Mouse (Mus musculus) heart, adult 2 months (tissue): ENCODE measurements around the gene Inpp5a. TPM values are rescaled to one million over a fixed set of nuclear protein-coding genes. Genes with fewer than 3 reads are reported as not detected.

Source experiments
- DNase-seq, 2 experiments: peaks; one replicate each; pipeline ENCODE4 v3.0.0; 2021
- H3K27ac ChIP-seq: fragments of 200-600 bp; 2 replicates; pipeline ENCODE4 v1.8.1; 2022
- H3K27me3 ChIP-seq: fragments of 200-500 bp; 2 replicates; pipeline ENCODE4 v1.6.1; 2012; ENCODE audit warnings: mild to moderate bottlenecking, low read length, inconsistent platforms, mixed read lengths; ENCODE audit not compliant: control insufficient read depth, insufficient read depth
- H3K36me3 ChIP-seq: fragments of 200-500 bp; 2 replicates; pipeline ENCODE4 v1.6.1; 2012; ENCODE audit warnings: low read length, inconsistent platforms; ENCODE audit not compliant: control insufficient read depth, insufficient read depth
- H3K4me1 ChIP-seq: fragments of 200-500 bp; 2 replicates; pipeline ENCODE4 v1.6.1; 2011; ENCODE audit warnings: low read length; ENCODE audit not compliant: control insufficient read depth, insufficient read depth
- H3K4me3 ChIP-seq: fragments of 200-600 bp; 2 replicates; pipeline ENCODE4 v1.8.1; 2022
- H3K79me2 ChIP-seq: fragments of 200-500 bp; replicated peaks from 2 replicates; pipeline ENCODE4 v1.6.1; 2012; ENCODE audit warnings: mild to moderate bottlenecking, inconsistent platforms, low read length, moderate library complexity, mixed read lengths; ENCODE audit not compliant: control insufficient read depth, insufficient read depth
- H3K9ac ChIP-seq: fragments of 200-500 bp; 2 replicates; pipeline ENCODE4 v1.6.1; 2012; ENCODE audit warnings: low read depth, mild to moderate bottlenecking, control low read depth, inconsistent platforms, low read length, mixed read lengths
- CTCF ChIP-seq: fragments of 200-600 bp; IDR thresholded peaks from 2 replicates; pipeline ENCODE4 v1.8.1; 2022; ENCODE audit warnings: antibody characterized with exemption, mild to moderate bottlenecking, moderate library complexity
- EP300 ChIP-seq: fragments of 200-500 bp; IDR thresholded peaks from 2 replicates; pipeline ENCODE4 v1.6.1; 2011; ENCODE audit warnings: low read depth, low read length, control low read depth; ENCODE audit not compliant: insufficient read depth
- POLR2A ChIP-seq: fragments of 200-500 bp; IDR thresholded peaks from 2 replicates; pipeline ENCODE4 v1.6.1; 2011; ENCODE audit warnings: mild to moderate bottlenecking, low read depth, low read length, control low read depth; ENCODE audit not compliant: insufficient read depth
- WGBS: fragments of 180-500 bp; shearing (Covaris S2); methylation state at CpG from one replicate; pipeline ENCODE4 v1.1.7; 2018; 5-methylcytosine and 5-hydroxymethylcytosine counted together
- intact Hi-C: fragments of 180-260 bp; cut with DNase I; formaldehyde crosslinking; loops from one replicate; pipeline ENCODE4 v1.15.1; 2025
- polyA plus RNA-seq: library from polyadenylated mRNA; depleted of rRNA; stranded (reverse); fragments of >200 nt; gene quantifications from 2 replicates; pipeline ENCODE4 v1.2.3, GENCODE M21; 2012
- total RNA-seq, 2 experiments: library from RNA; stranded (reverse); gene quantifications; 2 replicates each; pipeline ENCODE4 v1.2.3; 2021

Gene Inpp5a
- total and polyA plus RNA-seq, 3 experiments: 134 to 306 (median 280) TPM

DNA sequence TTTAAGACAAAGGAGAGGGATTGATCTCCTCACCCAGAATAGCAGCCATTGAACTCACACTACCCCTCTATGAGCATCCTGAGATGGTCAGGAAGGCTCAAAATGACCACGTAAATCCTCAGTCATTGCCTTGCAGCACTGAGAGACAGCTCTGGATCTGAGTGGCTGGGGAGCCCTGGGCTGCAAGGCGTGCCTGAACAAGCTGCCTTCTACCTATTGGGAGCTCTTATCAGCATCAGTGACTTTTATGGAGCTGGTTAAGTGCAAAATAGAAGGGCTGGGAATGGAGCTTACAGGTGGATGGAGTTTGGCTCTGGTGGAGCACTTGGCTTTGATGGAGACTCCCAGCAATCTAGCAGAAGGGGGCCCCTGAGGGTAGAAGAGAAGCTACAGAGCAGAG is 9.2 kb upstream of the Inpp5a start:
- Histone ChIP-seq H3K79me2 (no peaks in the 10 kb centered on the region), H3K4me3 (no peak overlapping the region), H3K27me3 (no peaks in the 10 kb centered on the region), H3K4me1 (no peaks in the 10 kb centered on the region), H3K36me3 (no peaks in the 10 kb centered on the region), H3K9ac (no peak overlapping the region), H3K27ac (no peak overlapping the region)
- no peak for DNase-seq
- TF ChIP-seq CTCF: no peak
- TF ChIP-seq POLR2A: no peak
- no peak for TF ChIP-seq EP300
- 84% methylated on average over 2 of the region's 2 CpGs for WGBS
- intact Hi-C loops: no loop called here

DNA sequence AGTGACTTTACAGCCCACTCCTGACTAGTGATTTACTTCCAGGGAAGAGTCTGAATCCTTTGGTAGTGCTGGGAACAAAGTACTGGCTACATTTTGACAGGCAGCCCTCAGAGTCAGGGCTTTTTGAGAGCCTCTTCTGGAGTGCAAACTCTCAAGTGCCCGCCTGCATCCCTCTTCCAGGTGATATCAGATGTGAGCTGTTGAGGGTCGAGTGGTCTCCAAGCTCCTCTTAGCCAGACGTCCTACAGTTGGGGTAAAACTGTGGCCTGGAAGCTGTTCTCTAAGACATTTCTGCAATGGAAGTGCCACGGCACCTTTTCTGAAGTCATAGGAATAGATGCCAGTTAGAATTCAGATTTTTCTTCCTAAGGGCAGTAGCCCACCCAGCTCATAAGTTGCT is 8.7 kb upstream of the Inpp5a start:
- no peak for TF ChIP-seq CTCF
- no peak for TF ChIP-seq EP300
- TF ChIP-seq POLR2A: no peak
- Histone ChIP-seq H3K27ac (no peak overlapping the region), H3K27me3 (no peaks in the 10 kb centered on the region), H3K36me3 (no peaks in the 10 kb centered on the region), H3K4me3 (no peak overlapping the region), H3K9ac (no peak overlapping the region), H3K79me2 (no peaks in the 10 kb centered on the region), H3K4me1 (no peaks in the 10 kb centered on the region)
- no peak for DNase-seq
- intact Hi-C loops: no loop called here
- 65% methylated on average over 4 of the region's 4 CpGs for WGBS

DNA sequence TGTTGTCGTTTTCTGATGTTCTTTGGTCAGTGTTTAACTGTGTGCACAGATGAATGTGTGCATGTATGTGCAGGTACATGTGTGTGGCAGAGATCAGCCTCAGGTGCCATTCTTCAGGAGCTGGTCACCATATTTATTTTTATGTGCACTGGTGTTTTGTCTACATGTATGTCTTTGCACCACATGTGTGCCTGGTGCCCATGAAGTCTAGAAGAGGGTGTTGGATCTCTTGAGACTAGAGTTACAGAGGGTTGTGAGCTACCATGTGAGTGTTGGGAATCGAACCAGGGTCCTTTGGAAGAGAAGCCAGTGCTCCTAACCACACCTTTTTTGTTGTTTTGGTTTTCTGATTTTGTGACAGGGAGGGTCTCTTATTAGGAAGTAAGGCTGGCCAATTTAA is 7.0 kb upstream of the Inpp5a start:
- no peak overlapping the region for H3K27ac ChIP-seq
- intact Hi-C loops: no loop called here
- H3K4me1 ChIP-seq: no peaks in the 10 kb centered on the region
- no peaks in the 10 kb centered on the region for H3K79me2 ChIP-seq
- no peaks in the 10 kb centered on the region for H3K36me3 ChIP-seq
- no peaks in the 10 kb centered on the region for H3K27me3 ChIP-seq
- DNase-seq: no peak
- 67% methylated on average over 2 of the region's 2 CpGs for WGBS
- H3K9ac ChIP-seq: no peak overlapping the region
- no peak overlapping the region for H3K4me3 ChIP-seq
- TF ChIP-seq CTCF (no peak), POLR2A (no peak), EP300 (no peak)

DNA sequence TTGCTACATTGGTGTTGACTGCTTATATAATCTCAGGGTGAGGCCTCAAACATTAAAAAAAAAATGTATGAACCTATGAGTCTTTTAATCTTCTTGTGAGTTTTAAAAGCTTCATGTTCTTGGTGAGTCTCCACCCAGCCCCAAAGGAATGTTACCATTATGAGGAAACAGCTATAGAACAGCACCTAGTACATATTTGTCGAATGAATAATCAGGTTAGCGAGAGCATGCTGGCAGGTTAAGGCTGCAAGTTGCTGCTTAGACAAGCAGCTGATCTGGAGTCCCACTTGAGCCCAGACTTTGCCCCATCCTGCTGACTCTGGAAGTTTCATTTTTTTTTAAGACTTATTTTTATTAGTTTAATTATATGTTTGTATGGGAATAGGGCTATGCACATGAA is 6.1 kb upstream of the Inpp5a start:
- H3K36me3 ChIP-seq: no peaks in the 10 kb centered on the region
- no peak overlapping the region for H3K9ac ChIP-seq
- TF ChIP-seq POLR2A (no peak), EP300 (no peak), CTCF (no peak)
- intact Hi-C loops: no loop called here
- no peaks in the 10 kb centered on the region for H3K27me3 ChIP-seq
- no peaks in the 10 kb centered on the region for H3K79me2 ChIP-seq
- H3K4me3 ChIP-seq: no peak overlapping the region
- DNase-seq: no peak
- no peaks in the 10 kb centered on the region for H3K4me1 ChIP-seq
- H3K27ac ChIP-seq: no peak overlapping the region
- WGBS: 92% methylated on average over 2 of the region's 2 CpGs

DNA sequence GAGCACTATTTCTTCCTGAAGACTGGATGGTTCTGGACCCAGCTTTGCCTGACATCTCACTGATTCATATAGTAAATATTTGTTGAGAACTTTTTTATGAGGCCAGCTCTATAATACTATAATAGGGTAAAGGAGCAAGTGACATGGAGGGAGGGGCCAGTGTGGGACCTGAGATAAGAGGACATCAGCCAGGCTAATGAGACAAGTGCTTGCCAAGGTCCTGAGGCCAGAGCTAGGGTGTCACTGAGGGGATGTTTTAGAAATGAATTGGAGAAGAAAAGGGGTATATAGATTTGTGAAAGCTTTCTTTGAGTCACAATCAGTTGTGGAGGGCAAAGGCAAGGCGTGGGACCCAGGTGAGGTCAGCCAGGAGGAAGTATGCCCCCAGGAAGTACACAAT is 4.4 kb upstream of the Inpp5a start:
- no peak for TF ChIP-seq POLR2A
- no peak for TF ChIP-seq CTCF
- no peak for TF ChIP-seq EP300
- H3K36me3 ChIP-seq: no peaks in the 10 kb centered on the region
- H3K79me2 ChIP-seq: peaks cover 3% of the 10 kb centered on the region; the same call in 1 of the 2 replicates
- no peak overlapping the region for H3K4me3 ChIP-seq
- no peaks in the 10 kb centered on the region for H3K4me1 ChIP-seq
- H3K9ac ChIP-seq: no peak overlapping the region
- no peak overlapping the region for H3K27ac ChIP-seq
- H3K27me3 ChIP-seq: no peaks in the 10 kb centered on the region
- 88% methylated on average over 1 of the region's 1 CpGs for WGBS
- intact Hi-C loops: no loop called here
- no peak for DNase-seq

DNA sequence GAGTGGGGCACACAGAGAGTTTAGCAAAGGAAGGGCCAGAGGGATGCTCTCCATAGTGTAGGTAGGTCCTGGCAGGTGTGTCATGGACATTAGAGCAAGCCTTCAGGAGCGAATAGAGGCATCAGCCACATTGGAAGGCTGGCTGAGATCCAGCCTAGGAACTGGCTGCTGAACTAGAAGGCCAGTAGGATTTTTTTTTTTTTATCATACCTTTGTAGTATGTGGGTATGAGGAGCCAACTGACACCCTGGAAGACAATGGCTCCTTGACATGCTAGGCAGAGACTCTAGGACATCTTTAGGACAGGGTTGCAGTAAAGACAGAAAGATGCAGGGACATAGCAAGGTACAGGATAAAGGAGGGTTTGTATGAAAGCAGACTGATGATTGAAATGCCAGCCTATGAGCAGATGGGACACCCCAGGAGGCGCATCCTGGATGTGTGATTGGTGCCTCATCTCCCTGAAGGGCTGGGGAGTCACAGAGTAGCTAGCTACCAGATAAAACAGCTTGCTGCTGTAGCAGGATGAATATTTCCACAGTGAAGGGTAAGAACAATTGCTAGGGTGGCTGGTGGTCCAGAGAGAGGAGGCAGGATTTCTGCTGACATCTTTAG is 3.9 kb upstream of the Inpp5a start:
- no peaks in the 10 kb centered on the region for H3K27me3 ChIP-seq
- H3K4me3 ChIP-seq: no peak overlapping the region
- no peak overlapping the region for H3K9ac ChIP-seq
- no peaks in the 10 kb centered on the region for H3K36me3 ChIP-seq
- peaks cover 2% of the 10 kb centered on the region; the same call in 1 of the 2 replicates for H3K4me1 ChIP-seq
- DNase-seq: no peak
- WGBS: 77% methylated on average over 2 of the region's 2 CpGs
- H3K79me2 ChIP-seq: peaks cover 3% of the 10 kb centered on the region; the same call in 1 of the 2 replicates
- TF ChIP-seq EP300 (no peak), POLR2A (no peak), CTCF (no peak)
- intact Hi-C loops: no loop called here
- H3K27ac ChIP-seq: no peak overlapping the region
